In genomic region chr5:144548079-144548631, GRCm38 (mm10) we compare ENCODE assay signal across 9 mouse cellular contexts. TPM values are rescaled to one million over a fixed set of nuclear protein-coding genes. Genes with fewer than 3 reads are reported as not detected.
DNase-seq lines count a peak whose midpoint lies in the region; ATAC-seq and TF ChIP-seq lines count a peak whose summit lies in the region.
"Had no signal": no experiment of that assay in that cellular context is flagged by ENCODE, and none has a peak within 500 bp of the region (broad histone marks: within the 10 kb centered on the region; RNA-seq: fewer than 3 reads in every experiment).

No protein-coding gene starts in this region.

- H3K4me1 ChIP-seq in kidney, adult 2 months (ENCODE audit: control insufficient read depth, insufficient read depth, low read length): no peaks in the 10 kb centered on the region
- H3K4me1 ChIP-seq in embryonic facial prominence, embryonic 10.5 days: peaks cover 27% of the 10 kb centered on the region
- H3K4me1 ChIP-seq in hindbrain, embryonic 15.5 days (replicated peaks): peaks cover 48% of the 10 kb centered on the region
- H3K4me1 ChIP-seq in neural tube, embryonic 13.5 days (replicated peaks): peaks cover 69% of the 10 kb centered on the region

- no peak for TF ChIP-seq CTCF in kidney, adult 2 months (conservative IDR thresholded peaks at IDR 0.05; ENCODE audit: insufficient read depth, insufficient read length, low read depth, low read length)

- no peaks in the 10 kb centered on the region for H3K36me3 ChIP-seq in kidney, adult 2 months (ENCODE audit: control insufficient read depth, insufficient read depth, low read length)
- no peaks in the 10 kb centered on the region for H3K36me3 ChIP-seq in embryonic facial prominence, embryonic 10.5 days (replicated peaks)
- H3K36me3 ChIP-seq in hindbrain, embryonic 15.5 days: no peaks in the 10 kb centered on the region
- peaks cover 1% of the 10 kb centered on the region; the same call in 1 of the 2 replicates for H3K36me3 ChIP-seq in neural tube, embryonic 13.5 days

- peak; percentile 15 for DNase-seq in kidney, postnatal 10 days
- no peak for DNase-seq in kidney, adult 2 months
- DNase-seq in embryonic facial prominence, embryonic 10.5 days (ENCODE audit: low spot score): peak; percentile 60
- DNase-seq in T-cell, adult 2 months (ENCODE audit: low spot score): no peak
- DNase-seq in urinary bladder, postnatal 25 days (ENCODE audit: low spot score): no peak
- DNase-seq in cerebellum, adult 11 months: no peak

- H3K4me3 ChIP-seq in kidney, adult 2 months (ENCODE audit: insufficient read depth, low read depth, low read length): no peak overlapping the region
- H3K4me3 ChIP-seq in embryonic facial prominence, embryonic 10.5 days: peak overlapping the region; percentile 53
- peak overlapping the region; percentile 40 for H3K4me3 ChIP-seq in hindbrain, embryonic 15.5 days
- peak overlapping the region; percentile 48 for H3K4me3 ChIP-seq in neural tube, embryonic 13.5 days

- H3K4me2 ChIP-seq in hindbrain, embryonic 15.5 days: peak overlapping the region; percentile 70
- H3K4me2 ChIP-seq in neural tube, embryonic 13.5 days: peak overlapping the region; percentile 63

- H3K27me3 ChIP-seq in kidney, adult 2 months (replicated peaks; ENCODE audit: control insufficient read depth, insufficient read depth, low read length): peaks cover 1% of the 10 kb centered on the region; the same call in 1 of the 2 replicates
- peaks cover 85% of the 10 kb centered on the region for H3K27me3 ChIP-seq in embryonic facial prominence, embryonic 10.5 days (replicated peaks; ENCODE audit: low read depth, poor library complexity, severe bottlenecking)
- peaks cover 15% of the 10 kb centered on the region for H3K27me3 ChIP-seq in hindbrain, embryonic 15.5 days
- H3K27me3 ChIP-seq in neural tube, embryonic 13.5 days: peaks cover 55% of the 10 kb centered on the region

- ATAC-seq in hindbrain, embryonic 15.5 days (ENCODE audit: low FRiP score, low read depth): peak; percentile 23; the same call in 1 of the 2 replicates
- no peak for ATAC-seq in neural tube, embryonic 13.5 days (ENCODE audit: low read depth)

- no peaks in the 10 kb centered on the region for H3K9me3 ChIP-seq in embryonic facial prominence, embryonic 10.5 days
- H3K9me3 ChIP-seq in hindbrain, embryonic 15.5 days: no peaks in the 10 kb centered on the region
- no peaks in the 10 kb centered on the region for H3K9me3 ChIP-seq in neural tube, embryonic 13.5 days

- no peak for TF ChIP-seq POLR2A in kidney, adult 2 months (IDR thresholded peaks at IDR 0.05; ENCODE audit: low read depth, low read length)

- H3K27ac ChIP-seq in kidney, adult 2 months (ENCODE audit: insufficient read depth, low read depth, low read length): no peak overlapping the region
- H3K27ac ChIP-seq in embryonic facial prominence, embryonic 10.5 days (replicated peaks): no peak overlapping the region; the same call in 1 of the 2 replicates
- H3K27ac ChIP-seq in hindbrain, embryonic 15.5 days (replicated peaks): no peak overlapping the region
- H3K27ac ChIP-seq in neural tube, embryonic 13.5 days (replicated peaks): no peak overlapping the region

- H3K9ac ChIP-seq in hindbrain, embryonic 15.5 days: peak overlapping the region; percentile 41
- H3K9ac ChIP-seq in neural tube, embryonic 13.5 days: peak overlapping the region; percentile 69

- 8% methylated on average over 21 of the region's 21 CpGs for WGBS in kidney, adult 2 months
- WGBS in embryonic facial prominence, embryonic 10.5 days: 3% methylated on average over 21 of the region's 21 CpGs
- 2% methylated on average over 21 of the region's 21 CpGs for WGBS in hindbrain, embryonic 15.5 days
- WGBS in neural tube, embryonic 13.5 days: 1% methylated on average over 21 of the region's 21 CpGs

RNA-seq across cellular contexts. Expression of gene Nptx2, which starts 2.5 kb away (rescaled TPM):
- polyA plus RNA-seq in kidney, adult 2 months (2012; rRNA removed): 0.20 and 0.33 TPM in 2 replicates
- 0.77 and 1.1 TPM in 2 replicates for polyA plus RNA-seq in embryonic facial prominence, embryonic 10.5 days (2016; fragmentation: Nextera tagmentation; extraction: Ambion mirVana)
- polyA plus RNA-seq in hindbrain, embryonic 15.5 days (2015; fragmentation: Nextera tagmentation; extraction: Ambion mirVana): 5.5 and 7.9 TPM in 2 replicates
- 7.0 and 7.1 TPM in 2 replicates for polyA plus RNA-seq in neural tube, embryonic 13.5 days (2015; fragmentation: Nextera tagmentation; extraction: Ambion mirVana)
- polyA plus RNA-seq: liver, adult 2 months had no signal

Comparison
In these comparisons a context has a peak if more than half of its experiments do, and no peak if none do; other contexts are left out.
1. DNase-seq: peak in kidney, postnatal 10 days (single experiment) and embryonic facial prominence, embryonic 10.5 days (single experiment); none in kidney, adult 2 months (single experiment), T-cell, adult 2 months (single experiment), urinary bladder, postnatal 25 days (single experiment) and cerebellum, adult 11 months (single experiment).